Mouse (Mus musculus): Measurements from ENCODE around the gene Mtx1. TPM values are rescaled to one million over a fixed set of nuclear protein-coding genes. Genes with fewer than 3 reads are reported as not detected.
"Not testable (repeated sequence)": the region's sequence is repeated elsewhere in the genome, so short reads cannot be mapped to it uniquely, and the experiment has no call there.

Mtx1 gene
- polyA plus RNA-seq, 1 experiment: 482 TPM

GRCm38 (mm10) chr3:89163123-89163522 is 63.8 kb downstream of the Mtx1 start:
- H3K36me3 ChIP-seq (ENCODE audit: control insufficient read depth, insufficient read depth, low read length): peaks cover 1% of the 10 kb centered on the region; the same call in 1 of the 2 replicates
- H3K4me1 ChIP-seq (ENCODE audit: control insufficient read depth, insufficient read depth, low read length): peaks cover 18% of the 10 kb centered on the region
- H3K27ac ChIP-seq (ENCODE audit: control insufficient read depth, insufficient read depth, low read depth, low read length): no peak overlapping the region
- H3K27me3 ChIP-seq (ENCODE audit: control insufficient read depth, insufficient read depth, low read length): no peaks in the 10 kb centered on the region
- no peak for TF ChIP-seq CTCF (IDR thresholded peaks at IDR 0.05; ENCODE audit: control insufficient read depth, insufficient read depth, insufficient replicate concordance, low read depth, low read length)
- TF ChIP-seq POLR2A (IDR thresholded peaks at IDR 0.05; ENCODE audit: control insufficient read depth, low read depth, low read length): no peak
- no peak overlapping the region for H3K4me3 ChIP-seq (ENCODE audit: control insufficient read depth, low read depth, low read length)

- H3K27me3 ChIP-seq (ENCODE audit: control insufficient read depth, insufficient read depth, low read length): no peaks in the 10 kb centered on the region
- no peak overlapping the region for H3K27ac ChIP-seq (ENCODE audit: control insufficient read depth, insufficient read depth, low read depth, low read length)
- peaks cover 18% of the 10 kb centered on the region for H3K4me1 ChIP-seq (ENCODE audit: control insufficient read depth, insufficient read depth, low read length)
- TF ChIP-seq POLR2A (IDR thresholded peaks at IDR 0.05; ENCODE audit: control insufficient read depth, low read depth, low read length): no peak
- no peak for TF ChIP-seq CTCF (IDR thresholded peaks at IDR 0.05; ENCODE audit: control insufficient read depth, insufficient read depth, insufficient replicate concordance, low read depth, low read length)
- H3K4me3 ChIP-seq (ENCODE audit: control insufficient read depth, low read depth, low read length): no peak overlapping the region
- no peaks in the 10 kb centered on the region for H3K36me3 ChIP-seq (ENCODE audit: control insufficient read depth, insufficient read depth, low read length)
These were observed 65.1 kb downstream of the Mtx1 start for GRCm38 (mm10) chr3:89161786-89162185.

DNA sequence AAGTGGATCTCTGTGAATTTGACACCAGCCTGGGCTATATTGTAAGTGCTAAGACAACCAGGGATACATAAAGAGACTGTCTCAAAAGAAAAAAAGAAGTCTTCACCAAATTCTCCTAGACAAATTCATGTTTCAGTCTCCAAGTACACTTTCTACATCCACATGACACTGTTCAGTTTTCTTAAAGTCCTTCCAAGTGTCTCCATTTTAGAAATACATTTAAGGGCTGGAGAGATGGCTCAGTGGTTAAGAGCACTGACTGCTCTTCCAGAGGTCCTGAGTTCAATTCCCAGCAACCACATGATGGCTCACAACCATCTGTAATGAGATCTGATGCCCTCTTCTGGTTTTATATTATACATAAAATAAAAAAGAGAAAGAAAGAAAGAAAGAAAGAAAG is 65.7 kb downstream of the Mtx1 start:
- H3K4me3 ChIP-seq (ENCODE audit: control insufficient read depth, low read depth, low read length); H3K27me3 ChIP-seq (ENCODE audit: control insufficient read depth, insufficient read depth, low read length); H3K36me3 ChIP-seq (ENCODE audit: control insufficient read depth, insufficient read depth, low read length); H3K27ac ChIP-seq (ENCODE audit: control insufficient read depth, insufficient read depth, low read depth, low read length): not testable (repeated sequence)
- H3K4me1 ChIP-seq (ENCODE audit: control insufficient read depth, insufficient read depth, low read length): peaks cover 18% of the 10 kb centered on the region

GRCm38 (mm10) chr3:89159616-89160344 is 67.1 kb downstream of the Mtx1 start, which contains the start of gene Hcn3:
Gene Hcn3, minus strand, starts transcription at chr3:89160196.
- H3K27me3 ChIP-seq (ENCODE audit: control insufficient read depth, insufficient read depth, low read length): no peaks in the 10 kb centered on the region
- H3K27ac ChIP-seq (ENCODE audit: control insufficient read depth, insufficient read depth, low read depth, low read length): no peak within 1 kb of the TSS
- TF ChIP-seq POLR2A (IDR thresholded peaks at IDR 0.05; ENCODE audit: control insufficient read depth, low read depth, low read length) (no peak; the same call in 1 of the 2 replicates), CTCF (IDR thresholded peaks at IDR 0.05; ENCODE audit: control insufficient read depth, insufficient read depth, insufficient replicate concordance, low read depth, low read length) (peak; percentile 34; the same call in 1 of the 2 replicates)
- H3K4me1 ChIP-seq (ENCODE audit: control insufficient read depth, insufficient read depth, low read length): peaks cover 13% of the 10 kb centered on the region
- H3K36me3 ChIP-seq (ENCODE audit: control insufficient read depth, insufficient read depth, low read length): no peaks in the 10 kb centered on the region
- H3K4me3 ChIP-seq (ENCODE audit: control insufficient read depth, low read depth, low read length): peak within 1 kb of the TSS; percentile 69

DNA sequence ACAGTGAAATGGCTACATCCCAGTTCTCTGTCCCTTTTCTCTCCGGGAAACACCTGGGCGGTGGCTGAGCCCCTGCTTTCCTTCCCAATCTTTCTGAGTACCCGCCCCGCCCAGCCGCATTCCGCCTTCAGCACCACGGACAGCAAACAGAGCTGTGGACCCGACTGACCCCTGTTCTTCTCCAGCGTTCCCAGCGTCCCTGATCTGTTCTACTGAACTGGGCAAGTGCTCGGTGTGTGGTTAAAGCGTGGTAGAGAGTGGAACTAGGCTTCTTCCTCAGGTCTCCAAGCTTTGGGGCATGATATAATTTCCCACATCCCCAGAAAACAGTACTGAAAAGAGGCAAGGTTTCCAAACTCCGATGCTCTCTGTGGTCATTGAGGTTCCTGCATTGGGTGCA is 67.7 kb downstream of the Mtx1 start:
- Histone ChIP-seq H3K27ac (ENCODE audit: control insufficient read depth, insufficient read depth, low read depth, low read length) (no peak overlapping the region), H3K36me3 (ENCODE audit: control insufficient read depth, insufficient read depth, low read length) (no peaks in the 10 kb centered on the region), H3K4me3 (ENCODE audit: control insufficient read depth, low read depth, low read length) (peak overlapping the region; percentile 69), H3K27me3 (ENCODE audit: control insufficient read depth, insufficient read depth, low read length) (no peaks in the 10 kb centered on the region), H3K4me1 (ENCODE audit: control insufficient read depth, insufficient read depth, low read length) (peaks cover 13% of the 10 kb centered on the region)
- TF ChIP-seq CTCF (IDR thresholded peaks at IDR 0.05; ENCODE audit: control insufficient read depth, insufficient read depth, insufficient replicate concordance, low read depth, low read length): no peak
- no peak for TF ChIP-seq POLR2A (IDR thresholded peaks at IDR 0.05; ENCODE audit: control insufficient read depth, low read depth, low read length)

Other genes starting within 250 kb of the Mtx1 start
- gene Rusc1, start 133.8 kb downstream of the Mtx1 start, polyA plus RNA-seq (2012; rRNA removed): 7.3 and 9.0 TPM in 2 replicates
- not detected in 2 replicates for gene Gm43738, start 126.0 kb downstream of the Mtx1 start, polyA plus RNA-seq (2012; rRNA removed)
- 109 and 114 TPM in 2 replicates for gene Fdps, start 125.1 kb downstream of the Mtx1 start, polyA plus RNA-seq (2012; rRNA removed)
- gene Pklr, start 90.9 kb downstream of the Mtx1 start, polyA plus RNA-seq (2012; rRNA removed): not detected in 2 replicates
- gene Hcn3, start 66.9 kb downstream of the Mtx1 start, polyA plus RNA-seq (2012; rRNA removed): 1.7 and 2.2 TPM in 2 replicates
- 48.3 and 50.6 TPM in 2 replicates for gene Clk2, start 62.3 kb downstream of the Mtx1 start, polyA plus RNA-seq (2012; rRNA removed)
- gene Scamp3, start 49.6 kb downstream of the Mtx1 start, polyA plus RNA-seq (2012; rRNA removed): 70.9 and 73.0 TPM in 2 replicates
- 5.7 and 7.1 TPM in 2 replicates for gene Fam189b, start 43.9 kb downstream of the Mtx1 start, polyA plus RNA-seq (2012; rRNA removed)
- 17.4 and 19.9 TPM in 2 replicates for gene Gba, start 24.2 kb downstream of the Mtx1 start, polyA plus RNA-seq (2012; rRNA removed)
- gene Thbs3, start 11.9 kb downstream of the Mtx1 start, polyA plus RNA-seq (2012; rRNA removed): 66.6 and 73.2 TPM in 2 replicates
- 35.1 and 38.3 TPM in 2 replicates for gene Muc1, start 2.0 kb upstream of the Mtx1 start, polyA plus RNA-seq (2012; rRNA removed)
- 30.7 and 43.7 TPM in 2 replicates for gene Krtcap2, start 18.9 kb upstream of the Mtx1 start, polyA plus RNA-seq (2012; rRNA removed)
- 27.7 and 27.9 TPM in 2 replicates for gene Trim46, start 19.2 kb upstream of the Mtx1 start, polyA plus RNA-seq (2012; rRNA removed)
- 42.2 and 53.9 TPM in 2 replicates for gene Dpm3, start 32.3 kb upstream of the Mtx1 start, polyA plus RNA-seq (2012; rRNA removed)
- gene Slc50a1, start 43.5 kb upstream of the Mtx1 start, polyA plus RNA-seq (2012; rRNA removed): 9.7 and 12.7 TPM in 2 replicates
- 1.1 and 1.7 TPM in 2 replicates for gene Efna1, start 54.1 kb upstream of the Mtx1 start, polyA plus RNA-seq (2012; rRNA removed)
- 9.9 and 13.3 TPM in 2 replicates for gene Efna3, start 95.9 kb upstream of the Mtx1 start, polyA plus RNA-seq (2012; rRNA removed)
- 1.1 and 1.6 TPM in 2 replicates for gene Efna4, start 110.9 kb upstream of the Mtx1 start, polyA plus RNA-seq (2012; rRNA removed)
- 39.7 and 51.1 TPM in 2 replicates for gene Adam15, start 122.9 kb upstream of the Mtx1 start, polyA plus RNA-seq (2012; rRNA removed)
- gene Dcst2, start 134.9 kb upstream of the Mtx1 start, polyA plus RNA-seq (2012; rRNA removed): 108 and 110 TPM in 2 replicates
- 74.5 and 81.0 TPM in 2 replicates for gene Dcst1, start 138.2 kb upstream of the Mtx1 start, polyA plus RNA-seq (2012; rRNA removed)
- gene Zbtb7b, start 167.7 kb upstream of the Mtx1 start, polyA plus RNA-seq (2012; rRNA removed): 4.4 and 5.9 TPM in 2 replicates
- not detected in 2 replicates for gene Lenep, start 175.7 kb upstream of the Mtx1 start, polyA plus RNA-seq (2012; rRNA removed)
- 67.6 and 71.8 TPM in 2 replicates for gene Flad1, start 184.8 kb upstream of the Mtx1 start, polyA plus RNA-seq (2012; rRNA removed)
- 14.7 and 16.5 TPM in 2 replicates for gene Cks1b, start 191.3 kb upstream of the Mtx1 start, polyA plus RNA-seq (2012; rRNA removed)
- gene Shc1, start 191.4 kb upstream of the Mtx1 start, polyA plus RNA-seq (2012; rRNA removed): 15.7 and 17.3 TPM in 2 replicates
- gene Pygo2, start 203.1 kb upstream of the Mtx1 start, polyA plus RNA-seq (2012; rRNA removed): 18.1 and 19.6 TPM in 2 replicates
- gene Pbxip1, start 209.6 kb upstream of the Mtx1 start, polyA plus RNA-seq (2012; rRNA removed): 8.2 and 9.9 TPM in 2 replicates
- gene Pmvk, start 227.5 kb upstream of the Mtx1 start, polyA plus RNA-seq (2012; rRNA removed): 21.0 and 23.1 TPM in 2 replicates